Mouse (Mus musculus) forebrain, embryonic 15.5 days (tissue): ENCODE data around the gene Aff3. TPM values are rescaled to one million over a fixed set of nuclear protein-coding genes. Genes with fewer than 3 reads are reported as not detected.
A peak's percentile ranks its signal among the peaks of the same experiment; 100 is the strongest.

Experiments used
- ATAC-seq: fragments of 200-750 bp; cut with Nextera tagmentation; replicated peaks from 2 replicates; pipeline ENCODE4 v1.8.0; 2017; ENCODE audit warnings: mild to moderate bottlenecking, moderate TSS enrichment, moderate library complexity
- H3K27ac ChIP-seq: fragments of 300-500 bp; sonication (generic); replicated peaks from 2 replicates; pipeline ENCODE4 v1.5.1; 2015; ENCODE audit warnings: mild to moderate bottlenecking, inconsistent platforms
- H3K27me3 ChIP-seq: fragments of 300-500 bp; sonication (generic); 2 replicates; pipeline ENCODE4 v1.6.1; 2015; ENCODE audit warnings: inconsistent platforms
- H3K36me3 ChIP-seq: fragments of 300-500 bp; sonication (generic); 2 replicates; pipeline ENCODE4 v1.6.1; 2015; ENCODE audit warnings: mild to moderate bottlenecking, inconsistent platforms
- H3K4me1 ChIP-seq: fragments of 300-500 bp; sonication (generic); 2 replicates; pipeline ENCODE4 v1.6.1; 2015; ENCODE audit warnings: inconsistent platforms
- H3K4me2 ChIP-seq: fragments of 300-500 bp; sonication (generic); replicated peaks from 2 replicates; pipeline ENCODE4 v1.6.1; 2015; ENCODE audit warnings: mild to moderate bottlenecking, inconsistent platforms
- H3K4me3 ChIP-seq: fragments of 300-500 bp; sonication (generic); 2 replicates; pipeline ENCODE4 v1.5.1; 2015; ENCODE audit warnings: mild to moderate bottlenecking, inconsistent platforms
- H3K9ac ChIP-seq: fragments of 300-500 bp; sonication (generic); replicated peaks from 2 replicates; pipeline ENCODE4 v1.6.1; 2015; ENCODE audit warnings: mild to moderate bottlenecking, inconsistent platforms
- H3K9me3 ChIP-seq: fragments of 300-500 bp; sonication (generic); 2 replicates; pipeline ENCODE4 v1.6.1; 2016; ENCODE audit warnings: inconsistent platforms
- WGBS: fragments of 180-500 bp; shearing (Covaris S2); methylation state at CpG from one replicate; pipeline ENCODE4 v1.1.7; 2015; ENCODE audit warnings: mixed read lengths; 5-methylcytosine and 5-hydroxymethylcytosine counted together
- polyA plus RNA-seq: library from polyadenylated mRNA; unstranded; fragments of >200 nt; fragmentation: Nextera tagmentation; extraction: Ambion mirVana; gene quantifications from 2 replicates; pipeline ENCODE4 v1.2.1, GENCODE M21; 2015

Aff3 gene
- polyA plus RNA-seq, 1 experiment from 2014 or later, result 36.9 TPM

DNA sequence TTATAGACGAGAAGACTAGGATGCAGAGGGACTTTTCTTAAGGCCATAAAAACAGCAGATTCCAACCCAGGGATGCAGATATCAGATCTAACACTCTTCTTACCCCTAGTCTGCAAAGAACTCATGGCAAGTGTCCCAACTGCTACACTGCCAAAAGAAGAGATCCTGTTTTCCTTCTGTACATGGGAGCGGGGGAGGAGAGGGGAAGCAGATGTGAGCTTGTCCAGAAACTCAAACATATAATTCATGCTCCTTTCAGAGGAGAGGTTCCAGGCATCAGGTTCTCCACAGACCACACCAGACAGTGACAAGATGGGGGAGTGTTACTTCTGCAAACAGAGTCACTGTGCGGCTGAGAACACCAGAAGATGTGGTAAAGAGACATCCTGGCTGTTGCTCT is 276.3 kb downstream of the Aff3 start:
- H3K27ac ChIP-seq, result no peak overlapping the region
- no peak overlapping the region for H3K9ac ChIP-seq
- no peak for ATAC-seq
- peaks cover 39% of the 10 kb centered on the region for H3K4me1 ChIP-seq
- H3K9me3 ChIP-seq, result no peaks in the 10 kb centered on the region
- no peak overlapping the region for H3K4me3 ChIP-seq
- WGBS, result 87% methylated on average over 3 of the region's 3 CpGs
- no peak overlapping the region for H3K4me2 ChIP-seq
- no peaks in the 10 kb centered on the region for H3K27me3 ChIP-seq
- H3K36me3 ChIP-seq, result no peaks in the 10 kb centered on the region

GRCm38 (mm10) chr1:38387438-38387837 is 277.3 kb downstream of the Aff3 start:
- H3K4me3 ChIP-seq, result no peak overlapping the region
- no peak overlapping the region for H3K9ac ChIP-seq
- no peaks in the 10 kb centered on the region for H3K36me3 ChIP-seq
- no peak for ATAC-seq
- H3K4me2 ChIP-seq, result no peak overlapping the region
- H3K27ac ChIP-seq, result no peak overlapping the region
- H3K27me3 ChIP-seq, result no peaks in the 10 kb centered on the region
- peaks cover 36% of the 10 kb centered on the region for H3K4me1 ChIP-seq
- no peaks in the 10 kb centered on the region for H3K9me3 ChIP-seq
- WGBS, result 84% methylated on average over 9 of the region's 9 CpGs

GRCm38 (mm10) chr1:38384457-38385121 is 280.2 kb downstream of the Aff3 start:
- Histone ChIP-seq H3K27me3 (no peaks in the 10 kb centered on the region), H3K4me2 (no peak overlapping the region), H3K9me3 (no peaks in the 10 kb centered on the region), H3K4me3 (no peak overlapping the region), H3K4me1 (peaks cover 24% of the 10 kb centered on the region), H3K27ac (no peak overlapping the region), H3K9ac (no peak overlapping the region), H3K36me3 (no peaks in the 10 kb centered on the region)
- no peak for ATAC-seq
- 32% methylated on average over 16 of the region's 16 CpGs for WGBS

DNA sequence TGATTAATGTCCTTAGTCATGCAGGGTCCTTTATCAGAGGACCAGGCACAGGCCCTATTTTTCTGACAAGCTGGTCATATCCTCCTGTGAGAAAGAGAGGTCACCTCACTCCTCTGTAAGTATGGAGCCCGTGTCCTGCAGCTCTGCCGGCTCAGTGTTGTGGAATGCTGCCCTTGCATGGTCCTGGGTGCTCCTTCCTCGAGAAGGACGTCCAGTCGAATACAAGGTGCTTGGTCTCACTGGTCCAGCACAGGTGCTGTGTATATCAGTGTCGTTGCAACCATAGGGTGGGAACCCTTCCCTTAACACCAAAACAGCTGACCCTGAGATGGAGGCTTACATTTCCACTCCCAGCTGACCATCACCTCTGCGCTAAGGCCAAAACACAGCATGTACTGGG is 280.7 kb downstream of the Aff3 start:
- Histone ChIP-seq H3K4me2 (no peak overlapping the region), H3K9me3 (no peaks in the 10 kb centered on the region), H3K4me3 (no peak overlapping the region), H3K9ac (no peak overlapping the region), H3K36me3 (no peaks in the 10 kb centered on the region), H3K4me1 (peaks cover 19% of the 10 kb centered on the region), H3K27me3 (no peaks in the 10 kb centered on the region), H3K27ac (no peak overlapping the region)
- 91% methylated on average over 7 of the region's 7 CpGs for WGBS
- no peak for ATAC-seq

GRCm38 (mm10) chr1:38382683-38383082 is 282.1 kb downstream of the Aff3 start:
- 0 out of 2 replicates have a peak, but pooled peaks have one; percentile 38 for ATAC-seq
- 29% methylated on average over 4 of the region's 4 CpGs for WGBS

GRCm38 (mm10) chr1:38377930-38378329 is 286.8 kb downstream of the Aff3 start:
- H3K4me3 ChIP-seq, result no peak overlapping the region
- no peak overlapping the region for H3K27ac ChIP-seq
- H3K36me3 ChIP-seq, result no peaks in the 10 kb centered on the region
- no peaks in the 10 kb centered on the region for H3K27me3 ChIP-seq
- H3K9ac ChIP-seq, result no peak overlapping the region
- WGBS, result 88% methylated on average over 3 of the region's 3 CpGs
- H3K9me3 ChIP-seq, result no peaks in the 10 kb centered on the region
- no peaks in the 10 kb centered on the region for H3K4me1 ChIP-seq
- no peak for ATAC-seq
- H3K4me2 ChIP-seq, result no peak overlapping the region

More at GRCm38 (mm10) chr1:38382683-38383082, 282.1 kb downstream of the Aff3 start:
- H3K27me3 ChIP-seq, result no peaks in the 10 kb centered on the region
- no peak overlapping the region for H3K27ac ChIP-seq
- no peaks in the 10 kb centered on the region for H3K9me3 ChIP-seq
- no peak overlapping the region for H3K4me3 ChIP-seq
- no peak overlapping the region for H3K9ac ChIP-seq
- peaks cover 10% of the 10 kb centered on the region; the same call in 1 of the 2 replicates for H3K4me1 ChIP-seq
- no peaks in the 10 kb centered on the region for H3K36me3 ChIP-seq
- no peak overlapping the region for H3K4me2 ChIP-seq

DNA sequence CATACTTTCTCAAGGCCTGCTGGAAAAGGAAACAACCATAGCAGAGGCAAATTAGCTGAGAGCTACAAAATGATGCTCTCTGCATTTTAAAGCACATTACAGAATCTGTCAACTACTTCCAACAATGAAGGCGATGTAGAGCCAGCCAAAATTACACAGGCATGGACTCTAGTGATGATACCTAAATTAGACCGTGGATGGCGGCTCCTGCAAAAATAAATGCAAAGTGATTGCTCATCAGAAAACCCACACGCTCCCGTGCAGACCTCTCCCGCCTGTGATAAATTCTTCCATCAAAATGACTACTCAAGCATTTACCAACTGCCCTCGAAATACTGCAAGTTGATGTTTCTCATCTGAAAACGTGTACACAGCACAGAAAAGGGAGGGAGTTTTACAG is 295.6 kb downstream of the Aff3 start:
- no peak overlapping the region for H3K27ac ChIP-seq
- peaks cover 24% of the 10 kb centered on the region for H3K4me1 ChIP-seq
- no peak overlapping the region for H3K4me2 ChIP-seq
- H3K9me3 ChIP-seq, result no peaks in the 10 kb centered on the region
- no peak overlapping the region for H3K9ac ChIP-seq
- no peaks in the 10 kb centered on the region for H3K36me3 ChIP-seq
- WGBS, result 67% methylated on average over 8 of the region's 8 CpGs
- H3K4me3 ChIP-seq, result no peak overlapping the region
- H3K27me3 ChIP-seq, result no peaks in the 10 kb centered on the region
- no peak for ATAC-seq

DNA sequence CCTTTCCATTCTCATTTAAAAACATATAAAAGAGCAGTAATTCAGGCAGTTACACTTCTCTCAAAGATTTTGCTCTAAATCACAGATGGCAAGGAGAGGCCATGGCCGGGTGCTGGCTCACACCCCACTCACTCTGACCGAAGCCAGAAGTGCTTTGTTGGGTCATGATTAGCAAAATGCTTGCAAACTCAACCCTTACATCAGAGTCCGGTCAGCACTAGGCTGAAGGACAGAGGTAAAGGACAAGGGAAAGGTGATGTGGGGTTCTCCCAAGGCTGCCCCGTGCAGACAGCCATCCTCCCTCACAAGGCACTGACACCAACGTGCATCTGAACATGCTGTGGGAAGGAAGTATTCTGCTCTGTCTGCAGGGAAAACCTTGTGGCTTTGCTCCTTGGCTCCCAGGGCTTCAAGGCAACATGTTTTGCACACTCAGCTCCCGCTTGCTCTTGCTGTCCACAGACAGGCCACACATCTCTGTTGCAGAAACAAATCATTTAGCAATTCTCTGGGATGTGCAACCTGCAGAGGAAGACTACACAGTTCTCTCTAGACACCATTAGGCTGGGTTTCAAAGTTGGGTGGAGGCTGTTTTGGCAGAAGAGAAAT is 296.6 kb downstream of the Aff3 start:
- peaks cover 34% of the 10 kb centered on the region for H3K4me1 ChIP-seq
- no peaks in the 10 kb centered on the region for H3K9me3 ChIP-seq
- no peak overlapping the region for H3K4me3 ChIP-seq
- H3K27ac ChIP-seq, result peak overlapping the region; percentile 1; the same call in 1 of the 2 replicates
- no peak for ATAC-seq
- H3K9ac ChIP-seq, result no peak overlapping the region
- H3K27me3 ChIP-seq, result no peaks in the 10 kb centered on the region
- H3K4me2 ChIP-seq, result no peak overlapping the region
- H3K36me3 ChIP-seq, result no peaks in the 10 kb centered on the region
- WGBS, result 61% methylated on average over 6 of the region's 6 CpGs

- no peaks in the 10 kb centered on the region for H3K36me3 ChIP-seq
- peak overlapping the region; percentile 17; the same call in 1 of the 2 replicates for H3K27ac ChIP-seq
- no peaks in the 10 kb centered on the region for H3K27me3 ChIP-seq
- H3K4me3 ChIP-seq, result no peak overlapping the region
- no peak for ATAC-seq
- no peak overlapping the region for H3K4me2 ChIP-seq
- H3K9me3 ChIP-seq, result no peaks in the 10 kb centered on the region
- WGBS, result 57% methylated on average over 14 of the region's 14 CpGs
- H3K4me1 ChIP-seq, result peaks cover 40% of the 10 kb centered on the region
- H3K9ac ChIP-seq, result no peak overlapping the region
Observed at GRCm38 (mm10) chr1:38367404-38368080, 297.2 kb downstream of the Aff3 start.

DNA sequence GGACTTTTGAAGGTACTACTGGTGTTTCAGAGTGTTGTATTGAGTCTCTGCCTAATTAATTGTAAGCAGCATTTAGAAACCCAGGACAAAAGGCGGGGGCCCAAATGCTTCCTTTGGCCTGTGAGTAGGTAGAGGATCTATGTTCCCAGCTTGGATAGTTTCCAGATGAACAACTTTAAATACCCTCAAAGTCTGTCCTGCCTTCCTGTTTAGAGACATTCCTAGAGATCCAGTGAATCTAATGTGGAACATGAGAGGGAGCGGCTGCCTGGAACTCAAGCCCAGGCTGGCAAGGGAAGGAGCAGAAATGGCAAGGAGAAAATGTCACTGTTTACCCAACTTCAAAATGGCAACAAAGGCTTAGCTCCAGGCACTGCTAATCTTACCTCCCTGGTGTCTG is 300.9 kb downstream of the Aff3 start:
- ATAC-seq, result no peak
- no peaks in the 10 kb centered on the region for H3K9me3 ChIP-seq

DNA sequence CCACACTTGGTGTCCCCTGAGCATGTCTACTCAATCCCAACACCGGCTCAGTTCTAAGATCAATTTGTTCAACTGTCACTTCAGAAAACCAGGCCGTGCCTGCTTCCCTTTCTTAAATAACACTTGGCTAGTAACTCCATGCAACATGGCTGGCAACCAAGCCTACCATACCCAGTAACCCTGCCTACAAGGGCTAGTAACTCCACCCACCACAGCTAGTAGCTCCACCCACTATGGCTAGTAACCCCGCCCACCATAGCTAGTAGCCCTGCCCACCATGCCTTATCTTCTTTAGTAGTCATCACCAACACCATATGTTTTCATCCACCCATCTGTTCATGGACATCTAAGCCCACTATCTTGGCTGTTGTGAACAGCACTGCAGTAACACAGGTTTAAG is 302.5 kb downstream of the Aff3 start:
- Histone ChIP-seq H3K9me3 (no peaks in the 10 kb centered on the region), H3K4me1 (peaks cover 37% of the 10 kb centered on the region), H3K9ac (no peak overlapping the region), H3K27ac (no peak overlapping the region), H3K27me3 (no peaks in the 10 kb centered on the region), H3K4me2 (no peak overlapping the region), H3K4me3 (no peak overlapping the region), H3K36me3 (no peaks in the 10 kb centered on the region)
- ATAC-seq, result no peak
- WGBS, result 93% methylated on average over 3 of the region's 3 CpGs

More for the DNA sequence above, 300.9 kb downstream of the Aff3 start:
- H3K27ac ChIP-seq, result no peak overlapping the region
- no peak overlapping the region for H3K4me3 ChIP-seq
- no peak overlapping the region for H3K9ac ChIP-seq
- peaks cover 40% of the 10 kb centered on the region for H3K4me1 ChIP-seq
- no peaks in the 10 kb centered on the region for H3K27me3 ChIP-seq
- WGBS, result 26% methylated on average over 2 of the region's 2 CpGs
- H3K4me2 ChIP-seq, result no peak overlapping the region
- H3K36me3 ChIP-seq, result no peaks in the 10 kb centered on the region

DNA sequence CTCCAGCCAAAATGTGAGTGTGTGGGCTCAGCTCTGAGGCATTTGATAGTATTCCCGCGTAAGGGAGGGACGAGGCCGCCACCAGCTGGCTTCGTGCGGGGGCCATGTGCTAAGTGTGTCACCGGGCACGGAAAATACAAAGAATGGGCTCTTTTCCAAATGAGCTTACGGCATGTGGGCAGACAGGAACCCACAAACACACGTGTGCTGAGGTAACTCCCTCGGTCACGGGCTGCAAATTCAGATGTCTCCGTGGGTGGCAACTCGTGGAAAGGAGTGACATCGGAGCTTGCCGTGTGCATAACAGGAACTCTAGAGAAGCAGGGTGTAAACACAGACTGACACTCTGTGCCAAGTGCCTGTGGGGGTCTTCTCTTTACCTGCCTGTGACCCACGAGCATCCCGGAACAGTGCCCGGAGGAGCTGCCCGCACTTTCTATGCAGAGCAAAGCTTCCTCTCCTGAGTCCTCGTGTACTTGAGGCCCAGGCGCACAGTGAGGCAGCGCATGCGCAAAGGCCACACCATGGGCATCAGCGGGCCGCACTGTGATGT is 305.9 kb downstream of the Aff3 start:
- Histone ChIP-seq H3K4me3 (no peak overlapping the region), H3K27ac (0 out of 2 replicates have a peak overlapping the region, but pooled peaks have one; percentile 14), H3K4me1 (peaks cover 33% of the 10 kb centered on the region), H3K36me3 (no peaks in the 10 kb centered on the region), H3K9ac (no peak overlapping the region), H3K9me3 (no peaks in the 10 kb centered on the region), H3K27me3 (no peaks in the 10 kb centered on the region), H3K4me2 (no peak overlapping the region)
- 79% methylated on average over 26 of the region's 26 CpGs for WGBS
- ATAC-seq, result peak; percentile 58
